Mouse (Mus musculus): ENCODE results near the gene Neu4. TPM values are rescaled to one million over a fixed set of nuclear protein-coding genes. Genes with fewer than 3 reads are reported as not detected.

The Neu4 gene
- total and polyA plus RNA-seq, 3 experiments, result not detected

DNA sequence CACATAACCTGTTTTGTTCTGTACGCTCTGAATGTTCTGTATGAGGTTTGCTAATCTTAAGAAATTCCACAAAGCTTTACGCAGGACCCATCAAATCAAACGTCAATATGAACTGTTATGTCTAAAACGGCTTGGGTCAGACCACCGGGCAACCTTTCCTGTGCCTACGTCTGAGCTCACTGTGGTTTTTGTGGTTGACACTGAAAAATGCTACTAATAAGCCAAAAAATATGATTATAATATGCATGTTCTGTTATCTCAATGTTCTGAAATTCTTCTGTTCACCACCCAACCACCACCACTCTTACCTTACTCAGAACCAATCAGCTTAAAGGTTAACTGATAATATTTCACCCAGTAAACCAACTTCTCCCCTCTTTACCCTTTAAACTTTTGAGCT, 54.5 kb downstream of the Neu4 start:
- Histone ChIP-seq H3K27ac (no peak overlapping the region), H3K36me3 (ENCODE audit: control insufficient read depth, insufficient read depth, low read length) (no peaks in the 10 kb centered on the region), H3K4me3 (no peak overlapping the region), H3K79me2 (replicated peaks; ENCODE audit: control insufficient read depth, insufficient read depth, low read length) (no peaks in the 10 kb centered on the region), H3K9ac (ENCODE audit: low read depth, low read length) (no peak overlapping the region), H3K4me1 (ENCODE audit: control insufficient read depth, insufficient read depth, low read length) (no peaks in the 10 kb centered on the region), H3K27me3 (ENCODE audit: control insufficient read depth, insufficient read depth, low read length) (no peaks in the 10 kb centered on the region)
- no peak for DNase-seq
- TF ChIP-seq CTCF (IDR thresholded peaks at IDR 0.05), result no peak
- TF ChIP-seq POLR2A (IDR thresholded peaks at IDR 0.05; ENCODE audit: insufficient read depth, low read depth, low read length), result no peak
- no peak for TF ChIP-seq EP300 (IDR thresholded peaks at IDR 0.05; ENCODE audit: insufficient read depth, low read depth, low read length)
- 77% methylated on average over 6 of the region's 6 CpGs for WGBS
- intact Hi-C loops (cut with DNase I), result loop anchor here (5.0 to 10.0 kb wide), 3 partner anchors 90 to 240 kb away; partner anchors contain the start of gene Gal3st2b

DNA sequence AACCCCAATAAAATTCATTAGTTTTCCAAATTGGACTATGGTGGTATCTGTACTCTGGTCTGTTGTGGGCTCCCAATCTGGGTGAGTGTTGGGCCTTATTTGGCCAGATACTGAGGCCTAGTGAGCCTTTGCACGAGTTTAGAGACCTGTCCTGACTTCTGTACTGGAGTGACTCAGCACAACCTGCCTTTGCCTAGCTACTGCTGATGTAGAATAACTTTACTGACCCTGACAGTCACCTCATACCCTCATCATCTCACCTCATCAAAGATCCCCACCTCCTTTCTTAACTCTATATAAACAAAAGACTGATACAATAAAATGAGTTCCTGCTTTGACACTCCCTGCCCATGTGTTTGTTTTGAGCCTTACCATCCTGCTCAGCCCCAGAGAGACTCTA, 56.5 kb downstream of the Neu4 start:
- intact Hi-C loops (cut with DNase I), result loop anchor here (5.0 to 10.0 kb wide), 3 partner anchors 92 to 242 kb away; partner anchors contain the start of gene Gal3st2b
- no peaks in the 10 kb centered on the region for H3K27me3 ChIP-seq (ENCODE audit: control insufficient read depth, insufficient read depth, low read length)
- TF ChIP-seq CTCF (IDR thresholded peaks at IDR 0.05) (no peak), POLR2A (IDR thresholded peaks at IDR 0.05; ENCODE audit: insufficient read depth, low read depth, low read length) (no peak), EP300 (IDR thresholded peaks at IDR 0.05; ENCODE audit: insufficient read depth, low read depth, low read length) (no peak)
- H3K4me3 ChIP-seq, result no peak overlapping the region
- H3K9ac ChIP-seq (ENCODE audit: low read depth, low read length), result no peak overlapping the region
- 46% methylated on average over 1 of the region's 1 CpGs for WGBS
- no peaks in the 10 kb centered on the region for H3K4me1 ChIP-seq (ENCODE audit: control insufficient read depth, insufficient read depth, low read length)
- no peaks in the 10 kb centered on the region for H3K36me3 ChIP-seq (ENCODE audit: control insufficient read depth, insufficient read depth, low read length)
- no peak for DNase-seq
- H3K79me2 ChIP-seq (replicated peaks; ENCODE audit: control insufficient read depth, insufficient read depth, low read length), result no peaks in the 10 kb centered on the region
- H3K27ac ChIP-seq, result no peak overlapping the region

Other genes with a start within 250 kb of the Neu4 start
- 10 to 100 TPM; 22.2 to 22.4 TPM for gene Dtymk, start 218.5 kb upstream of the Neu4 start, total RNA-seq (2021)
- 23.6 and 35.4 TPM in 2 replicates for gene Dtymk, start 218.5 kb upstream of the Neu4 start, polyA plus RNA-seq (2012; rRNA removed)
- 10 to 100 TPM; 13.0 to 15.1 TPM for gene Ing5, start 216.5 kb upstream of the Neu4 start, total RNA-seq (2021)
- 5.4 and 6.8 TPM in 2 replicates for gene Ing5, start 216.5 kb upstream of the Neu4 start, polyA plus RNA-seq (2012; rRNA removed)
- gene D2hgdh, start 195.5 kb upstream of the Neu4 start, total RNA-seq (2021), result 10 to 100 TPM; 32.3 to 35.1 TPM
- gene D2hgdh, start 195.5 kb upstream of the Neu4 start, polyA plus RNA-seq (2012; rRNA removed), result 64.1 and 72.6 TPM in 2 replicates
- gene Gal3st2, start 159.1 kb upstream of the Neu4 start, total RNA-seq (2021), result under 1 TPM; 0.65 to 0.93 TPM
- 0.09 and 1.0 TPM in 2 replicates for gene Gal3st2, start 159.1 kb upstream of the Neu4 start, polyA plus RNA-seq (2012; rRNA removed)
- under 1 TPM; 0.64 to 0.76 TPM for gene Gal3st2b, start 102.1 kb upstream of the Neu4 start, total RNA-seq (2021)
- gene Gal3st2b, start 102.1 kb upstream of the Neu4 start, polyA plus RNA-seq (2012; rRNA removed), result 0.32 and 1.7 TPM in 2 replicates
- gene Gal3st2c, start 29.9 kb upstream of the Neu4 start, total RNA-seq (2021), result 1 to 10 TPM in 1 of 2 experiments, under 1 TPM in 1; 0.80 to 1.1 TPM
- gene Gal3st2c, start 29.9 kb upstream of the Neu4 start, polyA plus RNA-seq (2012; rRNA removed), result 0.44 and 0.76 TPM in 2 replicates
- not detected for gene Pdcd1, start 32.1 kb downstream of the Neu4 start, total RNA-seq (2021)
- gene Pdcd1, start 32.1 kb downstream of the Neu4 start, polyA plus RNA-seq (2012; rRNA removed), result 0.06 and 0.09 TPM in 2 replicates

All from heart, adult 2 months (tissue).